Mouse (Mus musculus) E14TG2a.4 (cell line): Measurements from ENCODE around the gene Ifna9.

Experiments
- CTCF ChIP-seq: conservative IDR thresholded peaks from 2 replicates; pipeline ENCODE4 v1.5.1; 2014; ENCODE audit warnings: low read length
- NANOG ChIP-seq: IDR thresholded peaks from 2 replicates; pipeline ENCODE4 v1.6.1; 2014; ENCODE audit warnings: borderline replicate concordance, low read length, mixed read lengths
- POU5F1 ChIP-seq: IDR thresholded peaks from 2 replicates; pipeline ENCODE4 v1.6.1; 2014; ENCODE audit warnings: low read length, borderline replicate concordance

GRCm38 (mm10) chr4:88571698-88572097 lies 20.5 kb downstream of the Ifna9 start, which contains the start of gene Ifna14:
- no peak for TF ChIP-seq CTCF
- no peak for TF ChIP-seq POU5F1
- no peak for TF ChIP-seq NANOG
